Mouse (Mus musculus) MEL (cell line): ENCODE data around the gene Hsp90aa1. TPM values are rescaled to one million over a fixed set of nuclear protein-coding genes. Genes with fewer than 3 reads are reported as not detected.
"Not testable (repeated sequence)": the region's sequence is repeated elsewhere in the genome, so short reads cannot be mapped to it uniquely, and the experiment has no call there.

Experiments used
- DNase-seq: peaks from one replicate; pipeline ENCODE4 v3.0.0; 2011; ENCODE audit warnings: low read depth, low spot score
- H3K27ac ChIP-seq: 2 replicates; pipeline ENCODE4 v1.5.1; 2012; ENCODE audit warnings: low read depth, mild to moderate bottlenecking, control low read depth, low read length, moderate library complexity; ENCODE audit not compliant: control insufficient read depth
- H3K27me3 ChIP-seq, 2 experiments: fragments of 150-350 bp in 1 of 2; sonication (generic) in 1 of 2; 2 replicates each; pipeline ENCODE4 v1.6.1; 2012; ENCODE audit warnings: low read length in 2 of 2, mild to moderate bottlenecking in 2 of 2, improper control_type of control experiment in 1 of 2, moderate library complexity in 1 of 2; ENCODE audit not compliant: insufficient read depth in 2 of 2, control insufficient read depth in 1 of 2
- H3K36me3 ChIP-seq, 2 experiments: 2 replicates each; pipeline ENCODE4 v1.6.1; 2012 to 2014; ENCODE audit warnings: low read length in 2 of 2, improper control_type of control experiment in 1 of 2, inconsistent platforms in 1 of 2, mild to moderate bottlenecking in 1 of 2; ENCODE audit not compliant: insufficient read depth in 2 of 2, control insufficient read depth in 1 of 2
- H3K4me1 ChIP-seq, 2 experiments: fragments of 150-350 bp in 1 of 2; sonication (generic) in 1 of 2; 2 replicates each; pipeline ENCODE4 v1.6.1; 2012; ENCODE audit warnings: low read length in 2 of 2, improper control_type of control experiment in 1 of 2, mild to moderate bottlenecking in 1 of 2; ENCODE audit not compliant: insufficient read depth in 2 of 2, control insufficient read depth in 1 of 2
- H3K4me3 ChIP-seq, 2 experiments: fragments of 150-350 bp in 1 of 2; sonication (generic) in 1 of 2; 2 replicates each; pipeline ENCODE4 v1.5.1; 2012; ENCODE audit warnings: low read depth in 2 of 2, low read length in 2 of 2, mild to moderate bottlenecking in 2 of 2, moderate library complexity in 2 of 2, control low read depth in 1 of 2, improper control_type of control experiment in 1 of 2; ENCODE audit not compliant: control insufficient read depth in 1 of 2, insufficient read depth in 1 of 2
- H3K79me2 ChIP-seq: 2 replicates; pipeline ENCODE4 v1.6.1; 2012; ENCODE audit warnings: mild to moderate bottlenecking, low read length, moderate library complexity; ENCODE audit not compliant: control insufficient read depth, poor library complexity, insufficient read depth
- H3K9ac ChIP-seq: 2 replicates; pipeline ENCODE4 v1.6.1; 2012; ENCODE audit warnings: low read depth, mild to moderate bottlenecking, control low read depth, low read length, moderate library complexity; ENCODE audit not compliant: control insufficient read depth, poor library complexity, severe bottlenecking
- H3K9me3 ChIP-seq: fragments of 150-350 bp; sonication (generic); replicated peaks from 2 replicates; pipeline ENCODE4 v1.6.1; 2012; ENCODE audit warnings: mild to moderate bottlenecking, low read length, improper control_type of control experiment, moderate library complexity; ENCODE audit not compliant: insufficient read depth
- CHD1 ChIP-seq: IDR thresholded peaks from 2 replicates; pipeline ENCODE4 v1.6.1; 2012; ENCODE audit warnings: low read depth, mild to moderate bottlenecking, inconsistent platforms, low read length, improper control_type of control experiment
- CHD2 ChIP-seq: IDR thresholded peaks from 2 replicates; pipeline ENCODE4 v1.6.1; 2011; ENCODE audit warnings: low read length, improper control_type of control experiment
- CTCF ChIP-seq, 3 experiments: IDR thresholded peaks in 2 of 3; conservative IDR thresholded peaks in 1 of 3; 2 replicates each; pipeline ENCODE4 v1.5.1; 2011 to 2012; ENCODE audit warnings: low read length in 3 of 3, low read depth in 2 of 3, mild to moderate bottlenecking in 2 of 3, improper control_type of control experiment in 1 of 3, inconsistent platforms in 1 of 3, mixed read lengths in 1 of 3, moderate library complexity in 1 of 3; ENCODE audit not compliant: control insufficient read depth in 1 of 3, insufficient read depth in 1 of 3, poor library complexity in 1 of 3, severe bottlenecking in 1 of 3
- E2F4 ChIP-seq: IDR thresholded peaks from 2 replicates; pipeline ENCODE4 v1.6.1; 2011; ENCODE audit warnings: low read depth, low read length, improper control_type of control experiment, borderline replicate concordance
- KAT2A ChIP-seq: conservative IDR thresholded peaks from 2 replicates; pipeline ENCODE4 v1.6.1; 2012; ENCODE audit warnings: low read depth, low read length, improper control_type of control experiment, inconsistent platforms
- MAX ChIP-seq: IDR thresholded peaks from 2 replicates; pipeline ENCODE4 v1.6.1; 2011; ENCODE audit warnings: low read length, improper control_type of control experiment
- MYC ChIP-seq: IDR thresholded peaks from 2 replicates; pipeline ENCODE4 v1.6.1; 2011; ENCODE audit warnings: low read depth, mild to moderate bottlenecking, low read length, improper control_type of control experiment, moderate library complexity
- NRF1 ChIP-seq: IDR thresholded peaks from 2 replicates; pipeline ENCODE4 v1.6.1; 2014; ENCODE audit warnings: low read depth, mild to moderate bottlenecking, inconsistent platforms, low read length, improper control_type of control experiment, moderate library complexity; ENCODE audit not compliant: poor library complexity, insufficient read depth, severe bottlenecking
- POLR2AphosphoS5 ChIP-seq: IDR thresholded peaks from 2 replicates; pipeline ENCODE4 v1.6.1; 2012; ENCODE audit warnings: low read depth, borderline replicate concordance, mild to moderate bottlenecking, inconsistent platforms, low read length, moderate library complexity, mixed read lengths
- RAD21 ChIP-seq: IDR thresholded peaks from 2 replicates; pipeline ENCODE4 v1.6.1; 2011; ENCODE audit warnings: mild to moderate bottlenecking, low read depth, low read length, improper control_type of control experiment
- SMC3 ChIP-seq: IDR thresholded peaks from 2 replicates; pipeline ENCODE4 v1.6.1; 2011; ENCODE audit warnings: low read depth, low read length, improper control_type of control experiment
- TBP ChIP-seq: IDR thresholded peaks from 2 replicates; pipeline ENCODE4 v1.8.0; 2011; ENCODE audit warnings: low read depth, low read length, improper control_type of control experiment
- USF1 ChIP-seq: IDR thresholded peaks from 2 replicates; pipeline ENCODE4 v1.6.1; 2014; ENCODE audit warnings: low read depth, mild to moderate bottlenecking, inconsistent platforms, low read length, improper control_type of control experiment, moderate library complexity
- ZC3H11A ChIP-seq: IDR thresholded peaks from 2 replicates; pipeline ENCODE4 v1.6.1; 2012; ENCODE audit warnings: low read depth, mild to moderate bottlenecking, inconsistent platforms, low read length, improper control_type of control experiment
- polyA plus RNA-seq, 2 experiments: library from polyadenylated mRNA; stranded (reverse) in 1 of 2; unstranded in 1 of 2; fragments of >175 nt in 1 of 2; fragments of >200 nt in 1 of 2; gene quantifications; 2 replicates each; pipeline versions ENCODE4 v1.2.1 to v1.2.4; 2012; ENCODE audit warnings: low replicate concordance in 2 of 2, low read depth in 1 of 2; ENCODE audit not compliant: insufficient read length in 2 of 2, insufficient read depth in 1 of 2, missing spikeins in 1 of 2
- total RNA-seq: library from RNA; depleted of rRNA; stranded (reverse); fragments of 300-350 nt; gene quantifications from 2 replicates; pipeline ENCODE4 v1.2.3, GENCODE M21; 2012

The Hsp90aa1 gene
- total and polyA plus RNA-seq, 3 experiments: 913 to 1,509 (median 1,471) TPM

- TF ChIP-seq KAT2A: no peak
- TF ChIP-seq CTCF (IDR thresholded peaks at IDR 0.05 in 2 of 3, conservative IDR thresholded peaks at IDR 0.05 in 1 of 3; ENCODE audit: control insufficient read depth in 1 of 3, insufficient read depth in 1 of 3, low read depth in 2 of 3, low read length in 3 of 3, poor library complexity in 1 of 3, severe bottlenecking in 1 of 3): no peak
- peak; percentile 83 for TF ChIP-seq TBP
- no peak for TF ChIP-seq USF1
Observed at GRCm38 (mm10) chr12:110737170-110738157, 34.9 kb upstream of the Hsp90aa1 start, which contains the start of gene Wdr20 (continued).

- DNase-seq: peak; percentile 32
- H3K9ac ChIP-seq: peak overlapping the region; percentile 60; the same call in 1 of the 2 replicates
- no peaks in the 10 kb centered on the region for H3K9me3 ChIP-seq
- peaks cover 5 to 6% of the 10 kb centered on the region in 2 experiments for H3K4me1 ChIP-seq
- H3K36me3 ChIP-seq: peaks cover 0 to 11% of the 10 kb centered on the region in 2 experiments; a peak in 2 of 4 replicates
- peaks cover 30% of the 10 kb centered on the region for H3K79me2 ChIP-seq
- H3K4me3 ChIP-seq: peak overlapping the region; percentile 58 to 85; a peak in 3 of 4 replicates
- TF ChIP-seq CHD1 (no peak), MAX (no peak)
- no peaks in the 10 kb centered on the region for H3K27me3 ChIP-seq
- no peak overlapping the region for H3K27ac ChIP-seq
Observed at GRCm38 (mm10) chr12:110736641-110737040, 34.1 kb upstream of the Hsp90aa1 start.

- H3K79me2 ChIP-seq, DNase-seq, H3K4me1 ChIP-seq, H3K27me3 ChIP-seq, H3K4me3 ChIP-seq, H3K9ac ChIP-seq, H3K27ac ChIP-seq, H3K36me3 ChIP-seq, H3K9me3 ChIP-seq: not testable (repeated sequence)
Observed at GRCm38 (mm10) chr12:110733254-110733653, 30.7 kb upstream of the Hsp90aa1 start.

GRCm38 (mm10) chr12:110726428-110726827 lies 23.9 kb upstream of the Hsp90aa1 start:
- H3K27ac ChIP-seq: no peak overlapping the region
- TF ChIP-seq ZC3H11A: peak; percentile 19; the same call in 1 of the 2 replicates
- peak; percentile 40; the same call in 1 of the 2 replicates for TF ChIP-seq SMC3
- peak; percentile 5 to 41 (median 26); a peak in 3 of 6 replicates for TF ChIP-seq CTCF (IDR thresholded peaks at IDR 0.05 in 2 of 3, conservative IDR thresholded peaks at IDR 0.05 in 1 of 3; ENCODE audit: control insufficient read depth in 1 of 3, insufficient read depth in 1 of 3, low read depth in 2 of 3, low read length in 3 of 3, poor library complexity in 1 of 3, severe bottlenecking in 1 of 3)
- TF ChIP-seq RAD21: peak; percentile 41
- no peak for TF ChIP-seq NRF1
- 0 out of 2 replicates have a peak, but pooled peaks have one; percentile 35 for TF ChIP-seq MYC
- TF ChIP-seq CHD2: no peak
- TF ChIP-seq POLR2AphosphoS5: no peak
- no peak for TF ChIP-seq E2F4
- TF ChIP-seq, all 39 proteins: peak for 5
- Histone ChIP-seq H3K4me3 (no peak overlapping the region), H3K9ac (no peak overlapping the region), H3K27me3 (peaks cover 5 to 6% of the 10 kb centered on the region in 2 experiments), H3K36me3 (no peaks in the 10 kb centered on the region), H3K4me1 (peaks cover 0 to 5% of the 10 kb centered on the region in 2 experiments; a peak in 1 of 4 replicates), H3K9me3 (no peaks in the 10 kb centered on the region), H3K79me2 (no peaks in the 10 kb centered on the region)
- DNase-seq: peak; percentile 56
